Mouse (Mus musculus) kidney, adult 2 months (tissue): Measurements from ENCODE around the gene Ldlrad1. TPM values are rescaled to one million over a fixed set of nuclear protein-coding genes. Genes with fewer than 3 reads are reported as not detected.

Experiments
- DNase-seq: peaks from one replicate; pipeline ENCODE4 v3.0.0; 2021
- H3K27ac ChIP-seq: fragments of 200-500 bp; 2 replicates; pipeline ENCODE4 v1.5.1; 2012; ENCODE audit warnings: low read depth, low read length, control low read depth, inconsistent platforms; ENCODE audit not compliant: insufficient read depth
- H3K27me3 ChIP-seq: fragments of 200-500 bp; replicated peaks from 2 replicates; pipeline ENCODE4 v1.6.1; 2012; ENCODE audit warnings: mild to moderate bottlenecking, moderate library complexity, low read length, inconsistent platforms; ENCODE audit not compliant: control insufficient read depth, insufficient read depth
- H3K36me3 ChIP-seq: fragments of 200-500 bp; 2 replicates; pipeline ENCODE4 v1.6.1; 2012; ENCODE audit warnings: mild to moderate bottlenecking, moderate library complexity, low read length, inconsistent platforms; ENCODE audit not compliant: control insufficient read depth, insufficient read depth
- H3K4me1 ChIP-seq: fragments of 200-500 bp; 2 replicates; pipeline ENCODE4 v1.6.1; 2011; ENCODE audit warnings: low read length; ENCODE audit not compliant: control insufficient read depth, insufficient read depth
- H3K4me3 ChIP-seq: fragments of 200-500 bp; 2 replicates; pipeline ENCODE4 v1.5.1; 2011; ENCODE audit warnings: mild to moderate bottlenecking, low read depth, low read length, control low read depth; ENCODE audit not compliant: insufficient read depth
- CTCF ChIP-seq: fragments of 200-500 bp; conservative IDR thresholded peaks from 2 replicates; pipeline ENCODE4 v1.5.1; 2011; ENCODE audit warnings: low read depth, mild to moderate bottlenecking, control low read depth, low read length, moderate library complexity, mixed read lengths; ENCODE audit not compliant: insufficient read depth, insufficient read length
- POLR2A ChIP-seq: fragments of 200-500 bp; IDR thresholded peaks from one replicate; pipeline ENCODE4 v1.6.1; 2011; ENCODE audit warnings: low read depth, low read length, control low read depth
- WGBS: fragments of 180-500 bp; shearing (Covaris S2); methylation state at CpG from one replicate; pipeline ENCODE4 v1.1.7; 2018; 5-methylcytosine and 5-hydroxymethylcytosine counted together
- polyA plus RNA-seq: library from polyadenylated mRNA; depleted of rRNA; stranded (reverse); fragments of >200 nt; gene quantifications from 2 replicates; pipeline ENCODE4 v1.2.3, GENCODE M21; 2012; rRNA removed

Gene Ldlrad1
- polyA plus RNA-seq, 1 experiment: not detected

DNA sequence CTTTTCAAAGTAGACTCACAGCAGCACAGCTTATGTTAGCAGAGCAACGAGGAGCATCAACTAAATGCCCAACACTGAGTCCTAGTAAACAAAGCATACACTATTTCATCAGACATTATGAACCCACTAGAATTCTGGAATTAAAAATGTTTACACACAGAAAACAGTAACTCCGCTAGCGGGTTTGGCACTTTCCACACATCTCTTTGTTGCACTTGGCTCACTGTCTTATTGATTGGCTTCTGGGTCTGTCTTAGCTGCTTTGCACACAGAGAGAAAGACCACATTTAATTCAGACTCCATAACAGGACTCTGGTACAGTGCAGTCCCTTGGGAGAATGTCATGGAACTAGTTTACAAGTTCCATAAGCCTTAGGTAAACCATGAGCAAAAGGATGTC lies 39.1 kb downstream of the Ldlrad1 start:
- no peaks in the 10 kb centered on the region for H3K36me3 ChIP-seq
- no peak for TF ChIP-seq CTCF
- no peak for TF ChIP-seq POLR2A
- H3K4me1 ChIP-seq: peaks cover 16% of the 10 kb centered on the region
- DNase-seq: no peak
- H3K4me3 ChIP-seq: no peak overlapping the region
- WGBS: 79% methylated on average over 3 of the region's 3 CpGs
- no peaks in the 10 kb centered on the region for H3K27me3 ChIP-seq
- no peak overlapping the region for H3K27ac ChIP-seq

DNA sequence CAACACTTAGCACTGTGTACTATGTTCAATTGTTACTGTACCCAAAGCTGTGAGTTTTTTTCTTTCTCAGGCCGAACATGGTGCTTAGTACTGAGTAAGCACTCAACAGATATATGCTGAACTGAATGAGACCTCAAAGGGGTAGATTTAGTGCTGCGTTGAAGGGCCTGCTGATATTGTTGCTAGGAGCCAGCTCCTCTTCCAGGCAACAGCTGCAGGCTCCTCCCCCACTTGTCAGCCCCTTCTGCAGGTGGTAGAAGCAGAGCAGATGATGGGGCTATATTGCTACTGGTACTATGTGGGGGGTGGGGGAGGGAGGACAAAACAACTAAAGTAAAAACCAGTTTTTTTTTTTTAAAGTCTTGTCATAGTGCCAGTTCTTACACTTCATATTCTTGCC lies 40.5 kb downstream of the Ldlrad1 start:
- Histone ChIP-seq H3K36me3 (no peaks in the 10 kb centered on the region), H3K27me3 (no peaks in the 10 kb centered on the region), H3K27ac (no peak overlapping the region), H3K4me3 (no peak overlapping the region), H3K4me1 (peaks cover 19% of the 10 kb centered on the region)
- DNase-seq: no peak
- 51% methylated on average over 2 of the region's 2 CpGs for WGBS
- no peak for TF ChIP-seq POLR2A
- TF ChIP-seq CTCF: no peak

DNA sequence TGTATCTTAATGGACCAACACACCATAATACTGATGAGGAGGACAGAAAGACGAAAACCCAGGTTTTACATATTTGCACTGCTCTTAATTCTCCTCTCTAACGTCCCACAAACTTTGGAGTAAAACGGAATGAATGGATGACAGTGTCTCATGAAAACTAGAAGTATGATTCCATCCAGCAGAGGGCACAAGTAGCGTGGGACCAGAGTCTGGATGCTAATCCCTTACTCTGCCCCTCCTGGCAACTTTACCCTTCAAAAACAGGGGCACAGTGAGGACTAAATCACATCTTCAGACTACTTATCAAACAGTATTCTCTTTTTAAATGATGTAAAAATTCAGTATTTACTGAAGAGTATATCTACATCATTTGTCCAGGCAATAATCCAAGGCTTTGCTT lies 41.5 kb downstream of the Ldlrad1 start:
- WGBS: 22% methylated on average over 4 of the region's 4 CpGs
- TF ChIP-seq CTCF (peak; percentile 66), POLR2A (no peak)
- no peaks in the 10 kb centered on the region for H3K27me3 ChIP-seq
- DNase-seq: peak; percentile 68
- no peak overlapping the region for H3K27ac ChIP-seq
- H3K4me3 ChIP-seq: no peak overlapping the region
- no peaks in the 10 kb centered on the region for H3K36me3 ChIP-seq
- H3K4me1 ChIP-seq: peaks cover 16% of the 10 kb centered on the region

DNA sequence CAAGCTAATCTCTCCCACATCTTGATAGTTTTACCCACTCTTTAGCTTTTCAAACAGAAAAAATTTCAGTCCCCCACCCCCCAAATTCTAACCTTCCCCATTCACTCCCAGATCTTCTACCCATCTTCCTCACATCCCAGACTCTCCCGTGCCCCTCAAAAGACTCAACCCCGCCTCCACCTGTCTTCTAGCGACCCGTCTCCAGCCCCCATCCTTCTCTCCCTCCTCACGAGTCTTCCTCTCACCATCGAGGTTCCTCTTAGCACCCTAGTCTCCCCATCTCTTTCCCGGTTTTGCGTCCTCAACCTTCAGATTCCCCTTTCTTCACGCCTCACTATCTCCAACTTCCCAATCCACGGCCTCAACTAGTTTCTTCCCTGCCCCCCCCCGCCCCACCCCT lies 43.5 kb downstream of the Ldlrad1 start:
- 3% methylated on average over 11 of the region's 11 CpGs for WGBS
- H3K27me3 ChIP-seq: no peaks in the 10 kb centered on the region
- DNase-seq: no peak
- peak overlapping the region; percentile 98 for H3K4me3 ChIP-seq
- TF ChIP-seq POLR2A (no peak), CTCF (no peak)
- H3K4me1 ChIP-seq: peaks cover 16% of the 10 kb centered on the region
- H3K36me3 ChIP-seq: no peaks in the 10 kb centered on the region
- no peak overlapping the region for H3K27ac ChIP-seq

DNA sequence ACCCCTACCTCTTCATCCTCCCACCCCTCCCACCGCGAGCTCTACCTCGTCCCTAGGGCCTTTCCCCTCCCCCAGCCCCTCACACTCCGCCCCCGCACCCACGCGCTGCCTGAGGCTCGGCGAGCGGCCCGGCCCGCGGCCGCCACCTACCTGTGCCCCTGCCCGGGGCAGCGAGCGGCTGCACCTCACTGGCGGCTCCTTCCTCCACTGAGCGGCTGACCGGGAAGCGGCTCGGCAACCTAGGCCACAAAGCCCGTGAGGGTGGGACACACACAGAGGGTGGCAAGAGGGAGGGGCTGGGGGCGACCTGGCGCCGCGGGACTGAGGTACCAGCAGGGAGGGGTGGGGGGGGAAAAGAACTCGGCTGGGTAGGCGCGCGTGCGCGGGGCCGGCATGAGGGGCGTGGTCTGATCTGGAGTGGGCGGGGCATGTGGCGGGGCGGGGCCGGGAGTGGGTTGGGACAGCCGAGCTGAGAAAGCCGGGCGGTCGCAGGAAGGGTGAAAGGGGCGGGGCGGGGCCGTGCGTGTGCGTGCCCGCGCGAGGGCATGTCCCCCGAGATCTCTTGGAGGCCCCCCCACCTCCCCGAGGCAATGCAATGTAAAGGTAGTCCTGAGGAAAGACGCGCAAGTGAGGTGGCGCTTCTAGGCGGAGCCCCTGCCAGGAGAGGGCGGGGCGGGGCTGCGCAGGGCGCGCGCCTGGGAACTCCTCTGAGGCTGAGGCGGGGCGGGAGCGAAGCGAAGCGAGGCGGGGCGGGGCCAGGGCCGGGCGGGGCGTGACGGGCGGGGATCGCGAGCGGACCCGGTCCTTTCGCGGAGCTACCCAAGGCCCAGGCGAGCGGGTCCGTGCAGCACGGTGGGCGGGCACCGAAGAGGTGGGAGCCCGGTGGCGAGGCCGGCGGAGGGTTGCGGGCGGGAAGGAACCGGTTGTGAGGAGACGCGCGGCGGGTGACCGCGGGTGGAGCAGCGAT lies 44.4 kb downstream of the Ldlrad1 start, which contains the start of the genes Lrrc42 and Hspb11:
Gene Lrrc42 (minus strand): TSS at position 408 of the 967 bp plus-strand sequence.
Gene Hspb11 (plus strand): TSS at position 469 of the 967 bp plus-strand sequence.
- Histone ChIP-seq H3K27me3 (no peaks in the 10 kb centered on the region), H3K4me1 (peaks cover 16% of the 10 kb centered on the region), H3K27ac (peak within 1 kb of the TSS; percentile 75), H3K4me3 (peak within 1 kb of the TSS; percentile 98), H3K36me3 (no peaks in the 10 kb centered on the region)
- peak; percentile 98 for DNase-seq
- TF ChIP-seq CTCF (0 out of 2 replicates have a peak, but pooled peaks have one; percentile 11), POLR2A (no peak)
- WGBS: 1% methylated on average over 99 of the region's 101 CpGs

DNA sequence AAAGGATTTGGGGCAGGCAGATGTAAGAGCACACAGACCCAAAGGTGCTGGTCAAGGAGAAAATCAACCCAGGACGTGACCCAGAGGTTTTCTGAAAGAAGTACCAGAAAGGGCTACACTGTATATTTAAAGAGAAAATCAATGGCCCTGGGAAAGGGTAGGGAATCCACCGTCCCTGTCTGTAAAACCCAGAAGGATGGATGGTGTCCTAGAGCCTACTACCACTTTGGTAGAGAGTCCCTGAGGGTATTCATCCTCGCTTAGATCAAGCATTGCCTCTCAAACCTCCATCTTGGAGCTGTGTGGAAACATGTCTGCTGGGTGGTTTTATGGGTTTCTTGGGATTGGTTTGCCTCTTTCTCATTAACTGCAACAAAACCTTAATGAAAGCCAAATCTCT lies 45.4 kb downstream of the Ldlrad1 start:
- Histone ChIP-seq H3K27ac (no peak overlapping the region), H3K4me1 (peaks cover 12% of the 10 kb centered on the region), H3K27me3 (no peaks in the 10 kb centered on the region), H3K36me3 (no peaks in the 10 kb centered on the region), H3K4me3 (peak overlapping the region; percentile 98)
- no peak for TF ChIP-seq CTCF
- TF ChIP-seq POLR2A: no peak
- DNase-seq: no peak
- WGBS: 39% methylated on average over 3 of the region's 3 CpGs

DNA sequence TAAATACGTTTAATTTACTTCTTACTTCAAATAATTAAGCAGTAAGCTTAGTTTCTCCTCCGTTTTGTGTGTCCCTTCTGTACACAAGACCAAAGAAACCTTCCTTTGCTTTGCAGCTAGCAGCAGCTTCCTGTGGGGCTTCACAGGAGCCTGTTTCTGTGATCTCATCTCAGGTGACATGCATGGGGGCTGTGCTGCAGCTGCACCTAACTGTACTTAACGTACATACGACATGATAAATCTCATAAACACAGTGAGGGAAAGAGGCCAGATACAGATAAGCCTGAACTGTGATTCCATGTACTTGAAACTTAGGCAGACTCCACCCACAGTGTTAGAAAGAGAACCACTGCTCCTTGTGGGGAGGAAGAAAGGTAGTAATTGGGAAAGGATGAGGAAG lies 51.0 kb downstream of the Ldlrad1 start:
- Histone ChIP-seq H3K36me3 (no peaks in the 10 kb centered on the region), H3K27me3 (no peaks in the 10 kb centered on the region), H3K4me3 (no peak overlapping the region), H3K27ac (no peak overlapping the region), H3K4me1 (no peaks in the 10 kb centered on the region)
- TF ChIP-seq CTCF (no peak), POLR2A (no peak)
- no peak for DNase-seq
- WGBS: 69% methylated on average over 4 of the region's 4 CpGs

Other genes starting within 250 kb of the Ldlrad1 start
- 111 and 118 TPM in 2 replicates for gene Mrpl37, start 142.3 kb upstream of the Ldlrad1 start, polyA plus RNA-seq
- gene Cyb5rl, start 142.2 kb upstream of the Ldlrad1 start, polyA plus RNA-seq: 19.0 and 21.7 TPM in 2 replicates
- gene Cdcp2, start 112.3 kb upstream of the Ldlrad1 start, polyA plus RNA-seq: 0.05 TPM in 1 of 2 replicates, not detected in the other
- 447 and 474 TPM in 2 replicates for gene Tmem59, start 30.8 kb upstream of the Ldlrad1 start, polyA plus RNA-seq
- 8.9 and 10.0 TPM in 2 replicates for gene Tceanc2, start 30.1 kb upstream of the Ldlrad1 start, polyA plus RNA-seq
- gene Lrrc42, start 44.4 kb downstream of the Ldlrad1 start, polyA plus RNA-seq: 10.5 and 11.7 TPM in 2 replicates
- 4.2 and 7.1 TPM in 2 replicates for gene Hspb11, start 44.4 kb downstream of the Ldlrad1 start, polyA plus RNA-seq
- 70.0 and 72.9 TPM in 2 replicates for gene Dio1, start 98.0 kb downstream of the Ldlrad1 start, polyA plus RNA-seq
- gene Yipf1, start 105.2 kb downstream of the Ldlrad1 start, polyA plus RNA-seq: 55.7 and 67.6 TPM in 2 replicates
- 11.3 and 16.1 TPM in 2 replicates for gene Ndc1, start 158.6 kb downstream of the Ldlrad1 start, polyA plus RNA-seq
- gene Glis1, start 225.4 kb downstream of the Ldlrad1 start, polyA plus RNA-seq: 15.2 and 19.7 TPM in 2 replicates